Mouse (Mus musculus) liver, postnatal 0 days (tissue): ENCODE data around the gene Plekho2.

ENCODE experiments used
- CTCF ChIP-seq: sonication (generic); IDR thresholded peaks from 2 replicates; pipeline ENCODE4 v1.5.1; 2016; ENCODE audit warnings: antibody characterized with exemption, low read depth
- EP300 ChIP-seq: IDR thresholded peaks from 2 replicates; pipeline ENCODE4 v1.6.1; 2016; ENCODE audit warnings: antibody characterized with exemption, low read depth, mild to moderate bottlenecking

- TF ChIP-seq CTCF = no peak
- TF ChIP-seq EP300 = no peak
Observed at GRCm38 (mm10) chr9:65539697-65540096, 40.1 kb downstream of the Plekho2 start.
